Mouse (Mus musculus) lung, postnatal 10 days (tissue): ENCODE results near the gene Hoxd8.
A peak's percentile ranks its signal among the peaks of the same experiment; 100 is the strongest.

ENCODE experiments used
- DNase-seq: peaks from one replicate; pipeline ENCODE4 v3.0.0; 2021

Hoxd8 gene

DNA sequence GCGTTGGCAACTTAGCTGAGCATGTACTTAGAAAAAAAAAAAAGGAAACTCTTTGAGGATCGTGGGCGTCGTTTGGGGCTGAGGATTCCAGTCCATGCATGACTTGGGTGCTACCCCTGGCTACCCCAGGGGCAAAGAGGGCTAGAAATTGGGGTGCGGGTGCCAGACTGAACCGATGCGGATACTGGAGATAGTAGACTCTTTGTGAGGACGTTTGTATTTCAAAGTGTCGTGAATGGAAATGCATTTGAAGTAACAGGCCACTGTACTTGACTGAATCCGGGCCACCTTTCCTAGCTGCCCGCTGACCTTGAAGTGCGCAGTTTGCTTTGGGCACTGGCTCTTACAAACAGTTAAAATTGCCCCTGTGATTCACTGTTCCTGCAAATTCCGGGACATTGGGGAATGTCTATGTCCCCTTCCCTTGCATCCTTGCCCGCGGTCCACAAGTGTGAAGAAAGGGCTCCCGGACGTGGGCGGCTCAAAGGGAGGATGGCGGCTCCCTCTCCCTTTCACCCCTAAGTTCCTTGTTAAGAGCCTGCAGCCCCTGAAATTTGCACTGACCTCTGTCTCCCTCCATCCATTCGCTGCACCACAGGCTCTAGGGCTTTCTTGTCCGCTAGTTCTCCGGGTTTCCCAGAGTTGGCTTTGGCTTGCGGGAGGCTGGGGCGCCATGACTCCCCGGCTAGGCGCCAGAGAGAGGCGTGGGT, 17.3 kb upstream of the Hoxd8 start:
- DNase-seq: no peak

GRCm38 (mm10) chr2:74687698-74688555, 16.5 kb upstream of the Hoxd8 start:
- no peak for DNase-seq

- no peak for DNase-seq
These were observed 15.4 kb upstream of the Hoxd8 start for GRCm38 (mm10) chr2:74688795-74689573.

DNA sequence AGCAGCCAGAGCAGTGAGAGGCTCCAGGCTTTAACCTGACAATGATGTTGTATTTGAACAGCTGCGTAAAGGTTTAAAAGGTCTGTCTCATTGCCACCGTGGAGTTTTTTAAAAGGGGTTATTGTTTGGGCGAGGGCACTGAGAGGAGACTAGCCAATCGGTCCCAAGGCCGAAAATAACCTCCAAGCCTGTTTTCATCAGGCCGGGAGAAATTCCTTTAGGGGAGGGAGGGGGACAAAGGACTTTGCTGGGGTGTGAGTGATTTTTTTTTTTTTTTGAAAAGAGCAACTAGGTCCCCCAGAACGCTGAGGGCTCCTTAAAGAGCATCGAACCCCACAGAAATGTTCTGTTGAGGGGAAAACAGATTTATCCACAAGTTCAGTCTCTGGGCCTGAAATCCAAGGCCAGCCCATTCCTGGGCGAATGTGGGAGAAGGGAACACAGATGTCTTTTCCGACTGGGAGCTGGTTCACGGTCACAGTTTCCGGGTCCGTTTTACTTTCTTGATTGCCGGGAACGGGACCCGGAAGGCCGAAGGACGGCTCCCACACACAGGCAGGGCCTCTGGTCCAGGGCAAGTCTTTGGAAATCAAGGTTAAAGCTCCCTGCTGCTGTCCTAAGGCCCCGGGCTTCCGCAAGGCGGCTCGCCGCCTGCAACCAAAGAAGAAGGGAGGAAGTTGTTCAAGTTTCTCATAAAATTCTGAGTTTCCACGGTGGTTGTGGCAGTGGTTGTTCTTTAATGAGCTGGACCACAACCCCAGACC, 14.7 kb upstream of the Hoxd8 start:
- DNase-seq: no peak

DNA sequence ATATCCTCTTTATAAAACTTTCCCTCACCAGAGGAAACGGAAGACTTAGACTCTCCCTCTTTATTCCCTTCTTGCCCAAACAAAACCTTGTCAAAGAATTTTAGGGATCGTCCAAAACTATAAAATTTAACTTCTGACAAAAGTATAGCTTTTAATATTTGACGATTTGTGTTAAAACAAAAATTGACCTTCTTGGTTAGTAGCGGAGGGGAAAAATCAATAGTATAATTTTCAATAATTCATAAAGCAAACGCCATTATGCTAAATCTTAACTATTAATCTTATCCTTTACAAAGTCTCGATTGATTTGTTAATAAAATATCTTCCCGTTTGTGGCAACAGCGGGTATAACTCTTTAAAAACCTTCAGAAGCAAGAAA, 14.1 kb upstream of the Hoxd8 start:
- DNase-seq: no peak

- peak; percentile 45 for DNase-seq
These were observed 13.1 kb upstream of the Hoxd8 start, which contains the start of gene Hoxd10 for GRCm38 (mm10) chr2:74691022-74691951. Gene Hoxd10, plus strand, starts transcription at chr2:74691924.

DNA sequence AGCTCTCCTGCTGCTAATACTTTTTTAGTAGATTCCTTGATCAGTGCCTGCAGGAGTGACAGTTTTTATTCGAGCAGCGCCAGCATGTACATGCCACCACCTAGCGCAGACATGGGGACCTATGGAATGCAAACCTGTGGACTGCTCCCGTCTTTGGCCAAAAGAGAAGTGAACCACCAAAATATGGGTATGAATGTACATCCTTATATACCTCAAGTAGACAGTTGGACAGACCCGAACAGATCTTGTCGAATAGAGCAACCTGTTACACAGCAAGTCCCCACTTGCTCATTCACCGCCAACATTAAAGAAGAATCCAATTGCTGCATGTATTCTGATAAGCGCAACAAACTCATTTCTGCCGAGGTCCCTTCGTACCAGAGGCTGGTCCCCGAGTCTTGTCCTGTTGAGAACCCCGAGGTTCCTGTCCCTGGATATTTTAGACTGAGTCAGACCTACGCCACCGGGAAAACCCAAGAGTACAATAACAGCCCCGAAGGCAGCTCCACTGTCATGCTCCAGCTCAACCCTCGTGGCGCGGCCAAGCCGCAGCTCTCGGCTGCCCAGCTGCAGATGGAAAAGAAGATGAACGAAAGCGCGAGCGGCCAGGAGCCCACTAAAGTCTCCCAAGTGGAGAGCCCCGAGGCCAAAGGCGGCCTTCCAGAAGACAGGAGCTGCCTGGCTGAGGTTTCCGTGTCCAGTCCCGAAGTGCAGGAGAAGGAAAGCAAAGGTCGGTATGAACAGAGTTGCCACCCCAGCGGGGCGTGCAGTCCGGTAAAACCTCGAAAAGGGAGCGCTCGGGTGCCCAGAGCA, 12.2 kb upstream of the Hoxd8 start:
- no peak for DNase-seq

DNA sequence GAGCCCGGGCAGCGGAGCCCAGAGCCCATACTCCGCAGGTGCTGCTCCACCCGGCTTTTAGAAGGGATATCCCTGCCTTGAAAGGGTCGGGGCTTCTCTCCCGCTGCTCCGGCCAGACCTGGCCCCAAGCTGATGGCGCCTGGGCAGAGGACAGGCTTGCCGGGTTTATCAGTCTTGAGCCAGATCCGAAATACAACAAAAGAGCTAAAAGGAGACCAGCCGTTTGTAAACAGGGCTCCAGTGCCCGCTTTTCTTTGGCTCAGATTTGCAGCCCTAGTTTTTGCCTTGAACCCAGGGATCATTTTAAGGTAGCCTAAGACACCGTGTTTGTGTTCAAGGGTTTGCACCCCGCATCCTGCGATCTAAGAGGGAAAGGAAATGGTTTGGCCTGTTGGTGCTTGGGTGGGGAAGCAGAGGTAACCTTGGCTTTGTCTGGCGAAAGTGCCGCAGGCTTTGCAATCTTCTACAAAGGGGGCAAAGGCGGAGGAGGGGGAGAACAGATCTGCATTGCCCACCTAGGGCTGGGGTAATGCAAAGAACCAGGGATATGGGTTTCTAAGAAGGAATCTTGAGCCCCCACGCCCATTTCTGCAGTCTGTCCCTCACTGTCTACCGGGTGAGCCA, 11.5 kb upstream of the Hoxd8 start:
- no peak for DNase-seq

DNA sequence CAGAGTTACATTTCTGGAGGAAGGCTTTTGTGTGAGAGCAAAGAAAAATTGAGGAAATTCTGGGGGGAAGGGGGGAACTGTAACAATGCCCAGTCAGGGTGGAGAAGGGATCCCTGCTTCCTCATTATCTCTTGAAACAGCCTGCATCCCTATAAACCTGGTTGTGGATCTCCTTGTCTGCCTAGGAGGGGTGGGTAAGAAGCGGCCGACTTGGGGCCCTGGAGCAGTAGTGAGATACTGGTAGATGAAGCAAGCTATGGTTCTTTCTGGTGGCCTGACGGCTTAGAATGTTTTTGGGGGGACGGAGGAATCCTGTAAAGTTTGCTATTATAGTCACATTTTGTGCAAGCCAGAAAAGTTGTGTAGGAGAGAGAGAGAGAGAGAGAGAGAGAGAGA, 11.0 kb upstream of the Hoxd8 start:
- no peak for DNase-seq

GRCm38 (mm10) chr2:74694066-74694465, 10.3 kb upstream of the Hoxd8 start:
- no peak for DNase-seq

- no peak for DNase-seq
These were observed 9.0 kb upstream of the Hoxd8 start for GRCm38 (mm10) chr2:74695383-74695782.

GRCm38 (mm10) chr2:74695813-74696430, 8.5 kb upstream of the Hoxd8 start:
- no peak for DNase-seq

- no peak for DNase-seq
These were observed 7.7 kb upstream of the Hoxd8 start for GRCm38 (mm10) chr2:74696442-74697335.

DNA sequence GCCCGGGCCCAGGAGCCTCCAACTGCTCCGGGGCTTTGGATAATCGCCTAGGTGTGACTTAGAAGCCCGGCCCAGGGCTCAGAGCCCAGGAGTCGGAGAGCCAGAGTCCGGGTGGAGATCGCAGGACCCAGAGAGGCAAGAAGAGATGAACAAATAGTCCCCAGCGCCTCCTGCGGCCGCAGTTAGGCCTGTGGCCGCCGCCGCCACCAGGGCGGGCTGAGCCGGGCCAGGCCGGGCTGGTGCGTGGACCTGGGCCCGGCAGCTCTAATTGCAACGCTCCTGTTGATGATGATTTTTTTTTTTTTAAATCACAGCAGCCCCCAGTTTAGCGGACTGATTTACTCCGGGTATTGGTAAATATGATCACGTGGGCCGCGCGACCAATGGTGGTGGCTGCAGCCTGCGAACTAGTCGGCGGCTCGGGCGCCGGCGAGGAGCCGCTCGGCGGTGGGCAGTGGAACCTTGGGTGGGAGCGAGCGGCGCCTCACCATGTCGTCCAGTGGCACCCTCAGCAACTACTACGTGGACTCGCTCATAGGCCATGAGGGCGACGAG, 6.8 kb upstream of the Hoxd8 start, which contains the start of gene Hoxd9:
Hoxd9 (plus strand) TSS at position 161 of the 555 bp plus-strand sequence.
- no peak for DNase-seq

DNA sequence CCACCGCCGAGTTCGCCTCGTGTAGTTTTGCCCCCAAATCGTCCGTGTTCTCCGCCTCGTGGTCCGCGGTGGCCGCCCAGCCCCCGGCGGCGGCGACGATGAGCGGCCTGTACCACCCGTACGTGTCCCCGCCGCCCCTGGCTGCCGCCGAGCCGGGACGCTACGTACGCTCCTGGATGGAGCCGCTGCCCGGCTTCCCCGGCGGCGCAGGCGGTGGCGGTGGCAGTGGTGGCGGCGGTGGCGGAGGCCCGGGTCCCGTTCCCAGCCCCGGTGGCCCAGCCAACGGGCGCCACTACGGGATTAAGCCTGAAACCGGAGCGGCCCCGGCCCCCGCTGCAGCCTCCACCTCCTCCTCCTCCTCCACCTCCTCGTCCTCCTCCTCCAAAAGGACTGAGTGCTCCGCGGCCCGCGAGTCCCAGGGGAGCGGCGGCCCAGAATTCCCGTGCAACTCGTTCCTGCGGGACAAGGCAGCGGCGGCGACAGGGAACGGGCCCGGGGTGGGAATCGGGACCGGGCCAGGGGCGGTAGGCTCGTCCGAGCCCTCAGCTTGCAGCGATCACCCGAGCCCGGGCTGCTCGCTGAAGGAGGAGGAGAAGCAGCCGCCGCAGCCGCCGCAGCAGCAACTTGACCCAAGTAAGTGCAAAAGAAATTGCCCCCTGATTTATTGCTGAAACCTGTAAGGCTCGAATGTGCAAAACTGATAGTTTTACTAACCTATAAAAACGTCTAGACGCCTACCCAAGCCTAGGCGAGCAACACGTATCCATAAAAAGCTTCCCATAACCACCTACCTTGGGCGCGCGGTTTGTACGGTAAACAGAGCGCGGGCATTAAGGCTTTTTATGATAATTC, 6.0 kb upstream of the Hoxd8 start:
- no peak for DNase-seq

- DNase-seq: no peak
These were observed 5.4 kb upstream of the Hoxd8 start for GRCm38 (mm10) chr2:74699053-74699430.
